Mouse (Mus musculus) lung, postnatal 0 days (tissue): ENCODE data around the gene Gmnn.

ENCODE experiments used
- CTCF ChIP-seq: IDR thresholded peaks from 2 replicates; pipeline ENCODE4 v1.5.1; 2016; ENCODE audit warnings: antibody characterized with exemption, mild to moderate bottlenecking
- EP300 ChIP-seq: IDR thresholded peaks from 2 replicates; pipeline ENCODE4 v1.6.1; 2016; ENCODE audit warnings: antibody characterized with exemption, mild to moderate bottlenecking, control low read depth

DNA sequence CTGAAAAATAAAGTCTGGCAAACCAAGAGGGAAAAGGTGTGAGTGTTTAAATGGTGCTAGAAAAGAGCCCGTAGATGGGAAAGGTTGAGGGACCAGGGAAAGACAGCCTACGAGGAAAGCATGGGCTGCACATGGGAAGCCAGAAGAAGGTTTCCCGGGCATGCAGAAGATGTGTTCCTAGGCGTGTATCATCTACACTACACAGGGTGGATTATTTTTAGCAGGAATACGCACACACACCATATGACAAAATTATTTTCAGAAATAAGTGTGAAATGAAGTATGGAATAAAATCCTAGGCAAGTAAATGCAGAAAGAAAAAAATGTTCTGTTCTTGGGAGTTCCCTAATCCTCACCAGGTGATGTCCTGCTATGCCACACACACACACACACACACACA is 25.8 kb upstream of the Gmnn start:
- TF ChIP-seq EP300 (no peak), CTCF (no peak)
